Mouse (Mus musculus): Measurements from ENCODE around the gene Fbxo46.

DNA sequence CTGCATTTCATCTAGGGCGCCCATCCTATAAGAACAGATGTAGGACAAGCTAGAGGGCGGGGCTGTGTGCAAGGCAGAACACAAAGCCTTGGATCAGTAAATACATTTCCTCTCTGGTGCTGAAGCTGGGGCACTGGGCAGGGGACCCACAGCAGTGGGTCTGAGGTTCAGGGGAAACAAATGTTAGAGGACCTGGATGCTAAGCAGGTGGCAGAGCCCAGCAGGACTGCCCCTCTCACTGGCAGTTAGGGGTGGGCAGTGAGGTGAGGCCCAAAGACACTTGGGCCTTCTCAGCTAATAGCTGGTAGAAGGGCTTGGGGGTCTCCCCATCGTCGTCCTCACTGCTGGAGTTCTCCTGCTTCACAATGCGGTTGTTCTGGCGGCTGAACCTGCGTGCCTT lies 20.8 kb upstream of the Fbxo46 start:
- TF ChIP-seq CTCF (IDR thresholded peaks at IDR 0.05; ENCODE audit: low read depth) (no peak), EP300 (IDR thresholded peaks at IDR 0.05; ENCODE audit: low read depth) (no peak)
